ENCODE assay signal across 28 mouse cellular contexts in the genomic region with DNA sequence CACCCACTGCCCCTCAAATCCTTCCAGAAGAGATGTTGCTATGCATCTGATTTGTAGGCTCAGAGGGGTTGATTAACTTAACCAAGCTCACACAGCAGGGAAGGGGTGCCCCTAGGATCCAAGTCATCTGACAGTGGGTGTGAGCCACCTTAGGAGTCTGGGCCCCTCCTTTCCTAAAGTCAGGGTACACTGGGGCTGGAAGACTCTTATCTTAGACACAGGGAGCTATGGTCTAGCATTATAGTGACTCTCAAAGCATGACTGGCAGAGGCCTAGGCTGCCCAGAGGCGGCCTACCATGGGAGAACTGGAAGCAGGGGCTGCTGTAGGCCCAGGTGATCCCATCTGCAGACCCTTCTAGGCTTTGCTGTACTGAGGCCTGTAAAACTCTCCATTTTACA. TPM values are rescaled to one million over a fixed set of nuclear protein-coding genes. Genes with fewer than 3 reads are reported as not detected.
DNase-seq lines count a peak whose midpoint lies in the region; ATAC-seq and TF ChIP-seq lines count a peak whose summit lies in the region.
"Had no signal": no experiment of that assay in that cellular context is flagged by ENCODE, and none has a peak within 500 bp of the region (broad histone marks: within the 10 kb centered on the region; RNA-seq: fewer than 3 reads in every experiment).

No protein-coding gene starts in this region.

- 71% methylated on average over 1 of the region's 1 CpGs for WGBS in liver, embryonic 13.5 days (ENCODE audit: insufficient replicate concordance)
- WGBS in liver, embryonic 16.5 days (ENCODE audit: insufficient replicate concordance): 63% methylated on average over 1 of the region's 1 CpGs
- WGBS in cerebellum, adult 2 months: 95% methylated on average over 1 of the region's 1 CpGs

- intact Hi-C loops in gastrocnemius, adult 2 months (cut with DNase I): no loop called here

- peaks cover 76% of the 10 kb centered on the region for H3K36me3 ChIP-seq in megakaryocyte, embryonic 14.5 days (replicated peaks; ENCODE audit: low read length)
- peaks cover 23% of the 10 kb centered on the region for H3K36me3 ChIP-seq in liver, embryonic 13.5 days
- H3K36me3 ChIP-seq in liver, embryonic 16.5 days (ENCODE audit: control insufficient read depth, insufficient read depth): peaks cover 6% of the 10 kb centered on the region; the same call in 1 of the 2 replicates
- H3K36me3 ChIP-seq: embryonic facial prominence, embryonic 12.5 days; embryonic facial prominence, embryonic 15.5 days; hindbrain, embryonic 12.5 days; hindbrain, embryonic 15.5 days had no signal

- DNase-seq in gastrocnemius, adult 2 months: no peak
- DNase-seq in gastrocnemius, postnatal 4 days (ENCODE audit: low spot score in 2 of 2): no peak
- no peak for DNase-seq in liver, embryonic 13.5 days
- no peak for DNase-seq in cerebellum, adult 2 months
- DNase-seq: adrenal gland, adult 8-10 months; adrenal gland, postnatal 25 days; cerebellum, adult 18-20 months; cerebellum, adult 9-11 months; forebrain, postnatal 0 days; gastrocnemius, postnatal 14 days; heart, adult 18-20 months had no signal

- peak overlapping the region; percentile 59 for H3K9ac ChIP-seq in liver, embryonic 13.5 days
- H3K9ac ChIP-seq in liver, embryonic 16.5 days (ENCODE audit: low read depth, low read length): peak overlapping the region; percentile 10; the same call in 1 of the 2 replicates
- H3K9ac ChIP-seq: embryonic facial prominence, embryonic 12.5 days; embryonic facial prominence, embryonic 15.5 days; forebrain, postnatal 0 days; hindbrain, embryonic 12.5 days; hindbrain, embryonic 15.5 days had no signal

- peak overlapping the region; percentile 68 for H3K27ac ChIP-seq in gastrocnemius, adult 2 months
- peak overlapping the region; percentile 97 for H3K27ac ChIP-seq in liver, embryonic 13.5 days
- peak overlapping the region; percentile 48; the same call in 1 of the 2 replicates for H3K27ac ChIP-seq in liver, embryonic 16.5 days (ENCODE audit: low read length)
- no peak overlapping the region for H3K27ac ChIP-seq in cerebellum, adult 2 months (ENCODE audit: insufficient read depth, low read length)
- H3K27ac ChIP-seq: embryonic facial prominence, embryonic 12.5 days; embryonic facial prominence, embryonic 15.5 days; hindbrain, embryonic 12.5 days; hindbrain, embryonic 15.5 days had no signal

- no peak for TF ChIP-seq POLR2A in cerebellum, adult 2 months (IDR thresholded peaks at IDR 0.05; ENCODE audit: borderline replicate concordance, insufficient read depth, low read length)

- no peak for ATAC-seq in megakaryocyte, adult 5-6 weeks (ENCODE audit: poor library complexity, severe bottlenecking)
- peak; percentile 55 for ATAC-seq in liver, embryonic 13.5 days (ENCODE audit: low read depth)
- ATAC-seq in liver, embryonic 16.5 days (ENCODE audit: low read depth): peak; percentile 19
- no peak for ATAC-seq in frontal cortex, adult (ENCODE audit: low TSS enrichment)
- ATAC-seq: activated CD4-positive, CD25-positive, alpha-beta regulatory T cell, adult 4 months; forebrain, embryonic 14.5 days; forebrain, postnatal 0 days had no signal

- H3K4me1 ChIP-seq in megakaryocyte, embryonic 14.5 days: peaks cover 99% of the 10 kb centered on the region
- peaks cover 73% of the 10 kb centered on the region for H3K4me1 ChIP-seq in liver, embryonic 13.5 days (replicated peaks)
- peaks cover 57% of the 10 kb centered on the region for H3K4me1 ChIP-seq in liver, embryonic 16.5 days (ENCODE audit: control insufficient read depth, low read depth, low read length)
- H3K4me1 ChIP-seq in cerebellum, adult 2 months (ENCODE audit: control insufficient read depth, insufficient read depth, low read length): peaks cover 63% of the 10 kb centered on the region
- H3K4me1 ChIP-seq: hindbrain, embryonic 15.5 days had no signal

- no peaks in the 10 kb centered on the region for H3K27me3 ChIP-seq in megakaryocyte, embryonic 14.5 days (replicated peaks)
- no peaks in the 10 kb centered on the region for H3K27me3 ChIP-seq in liver, embryonic 13.5 days
- no peaks in the 10 kb centered on the region for H3K27me3 ChIP-seq in liver, embryonic 16.5 days (ENCODE audit: control insufficient read depth, insufficient read depth, low read depth, low read length)
- no peaks in the 10 kb centered on the region for H3K27me3 ChIP-seq in cerebellum, adult 2 months (ENCODE audit: control insufficient read depth, insufficient read depth, low read length)
- H3K27me3 ChIP-seq: embryonic facial prominence, embryonic 12.5 days; embryonic facial prominence, embryonic 15.5 days; hindbrain, embryonic 12.5 days; hindbrain, embryonic 15.5 days had no signal

- H3K9me3 ChIP-seq in megakaryocyte, embryonic 14.5 days: no peaks in the 10 kb centered on the region
- no peaks in the 10 kb centered on the region for H3K9me3 ChIP-seq in liver, embryonic 13.5 days (replicated peaks)
- H3K9me3 ChIP-seq in liver, embryonic 16.5 days (replicated peaks; ENCODE audit: control insufficient read depth, low read length): no peaks in the 10 kb centered on the region
- H3K9me3 ChIP-seq: embryonic facial prominence, embryonic 12.5 days; embryonic facial prominence, embryonic 15.5 days; hindbrain, embryonic 12.5 days; hindbrain, embryonic 15.5 days had no signal

- TF ChIP-seq CTCF in gastrocnemius, adult 2 months (IDR thresholded peaks at IDR 0.05): no peak
- TF ChIP-seq CTCF in cerebellum, adult 2 months (IDR thresholded peaks at IDR 0.05; ENCODE audit: borderline replicate concordance, insufficient read depth, low read depth, low read length): no peak

- H3K4me2 ChIP-seq in liver, embryonic 13.5 days: peak overlapping the region; percentile 29
- no peak overlapping the region for H3K4me2 ChIP-seq in liver, embryonic 16.5 days (ENCODE audit: low read depth, low read length)
- H3K4me2 ChIP-seq: embryonic facial prominence, embryonic 12.5 days; embryonic facial prominence, embryonic 15.5 days; hindbrain, embryonic 12.5 days; hindbrain, embryonic 15.5 days had no signal

- no peak overlapping the region for H3K4me3 ChIP-seq in gastrocnemius, adult 2 months
- peak overlapping the region; percentile 12 for H3K4me3 ChIP-seq in megakaryocyte, embryonic 14.5 days (replicated peaks)
- no peak overlapping the region for H3K4me3 ChIP-seq in liver, embryonic 13.5 days (replicated peaks)
- no peak overlapping the region for H3K4me3 ChIP-seq in liver, embryonic 16.5 days (ENCODE audit: low read depth, low read length)
- H3K4me3 ChIP-seq in cerebellum, adult 2 months (replicated peaks; ENCODE audit: insufficient read depth, low read depth, low read length): no peak overlapping the region
- H3K4me3 ChIP-seq: embryonic facial prominence, embryonic 12.5 days; embryonic facial prominence, embryonic 15.5 days; hindbrain, embryonic 12.5 days; hindbrain, embryonic 15.5 days had no signal

RNA-seq across cellular contexts. Expression of a gene that starts 14.3 kb away (rescaled TPM):
- total RNA-seq in gastrocnemius, adult 2 months (2021): 10 to 100 TPM; 11.6 to 14.4 TPM
- 1 to 10 TPM; 7.4 to 9.1 TPM for total RNA-seq in gastrocnemius, postnatal 4 days (2021)
- polyA plus RNA-seq in megakaryocyte, embryonic 14.5 days (2012; ENCODE audit: insufficient read depth, low replicate concordance): 22.9 and 66.2 TPM in 2 replicates
- total RNA-seq in megakaryocyte, adult 5-6 weeks (2015): 20.9 and 21.8 TPM in 2 replicates
- total RNA-seq in megakaryocyte, adult 5-6 weeks (2017): 16.2 TPM in 2 replicates
- 5.8 and 6.6 TPM in 2 replicates for polyA plus RNA-seq in liver, embryonic 13.5 days (2015; fragmentation: Nextera tagmentation; extraction: Ambion mirVana)
- 6.7 and 7.7 TPM in 2 replicates for polyA plus RNA-seq in liver, embryonic 16.5 days (2015; fragmentation: Nextera tagmentation; extraction: Ambion mirVana)
- polyA plus RNA-seq in cerebellum, adult 2 months (2012; rRNA removed): 1.9 and 2.2 TPM in 2 replicates

RNA-seq across cellular contexts. Expression of a gene that starts 26.3 kb away (rescaled TPM):
- not detected for total RNA-seq in gastrocnemius, adult 2 months (2021)
- not detected for total RNA-seq in gastrocnemius, postnatal 4 days (2021)
- polyA plus RNA-seq in megakaryocyte, embryonic 14.5 days (2012; ENCODE audit: insufficient read depth, low replicate concordance): 0.21 and 2.2 TPM in 2 replicates
- not detected in 2 replicates for total RNA-seq in megakaryocyte, adult 5-6 weeks (2015)
- not detected in 2 replicates for total RNA-seq in megakaryocyte, adult 5-6 weeks (2017)
- not detected in 2 replicates for polyA plus RNA-seq in liver, embryonic 13.5 days (2015; fragmentation: Nextera tagmentation; extraction: Ambion mirVana)
- polyA plus RNA-seq in liver, embryonic 16.5 days (2015; fragmentation: Nextera tagmentation; extraction: Ambion mirVana): not detected in 2 replicates
- 1.2 and 1.3 TPM in 2 replicates for polyA plus RNA-seq in cerebellum, adult 2 months (2012; rRNA removed)
- total RNA-seq: adrenal gland, adult 8-10 months; adrenal gland, postnatal 25 days; common myeloid progenitor, adult 5-6 weeks; gastrocnemius, adult 18-20 months; gastrocnemius, postnatal 14 days; heart, adult 18-20 months; heart, postnatal 25 days; hematopoietic stem cell, adult 5-6 weeks had no signal
- polyA plus RNA-seq: activated CD4-positive, CD25-positive, alpha-beta regulatory T cell, adult 4 months; embryonic facial prominence, embryonic 12.5 days; embryonic facial prominence, embryonic 15.5 days; forebrain, embryonic 11.5 days; gonadal fat pad, adult 2 months; heart, postnatal 0 days; hindbrain, embryonic 15.5 days had no signal

RNA-seq across cellular contexts. Expression of a gene that starts 31.3 kb away (rescaled TPM):
- 10 to 100 TPM; 19.4 to 22.9 TPM for total RNA-seq in gastrocnemius, adult 2 months (2021)
- total RNA-seq in gastrocnemius, postnatal 4 days (2021): 10 to 100 TPM; 25.2 to 25.6 TPM
- 67.5 and 115 TPM in 2 replicates for polyA plus RNA-seq in megakaryocyte, embryonic 14.5 days (2012; ENCODE audit: insufficient read depth, low replicate concordance)
- total RNA-seq in megakaryocyte, adult 5-6 weeks (2015): 2.9 and 6.6 TPM in 2 replicates
- total RNA-seq in megakaryocyte, adult 5-6 weeks (2017): 4.8 and 7.7 TPM in 2 replicates
- polyA plus RNA-seq in liver, embryonic 13.5 days (2015; fragmentation: Nextera tagmentation; extraction: Ambion mirVana): 17.5 and 22.1 TPM in 2 replicates
- polyA plus RNA-seq in liver, embryonic 16.5 days (2015; fragmentation: Nextera tagmentation; extraction: Ambion mirVana): 15.1 and 18.1 TPM in 2 replicates
- 81.9 and 88.2 TPM in 2 replicates for polyA plus RNA-seq in cerebellum, adult 2 months (2012; rRNA removed)

RNA-seq across cellular contexts. Expression of a gene that starts 40.8 kb away (rescaled TPM):
- 1 to 10 TPM in 1 of 2 experiments, not detected in 1; 1.0 TPM for total RNA-seq in gastrocnemius, adult 2 months (2021)
- total RNA-seq in gastrocnemius, postnatal 4 days (2021): under 1 TPM; 0.86 to 0.91 TPM
- polyA plus RNA-seq in megakaryocyte, embryonic 14.5 days (2012; ENCODE audit: insufficient read depth, low replicate concordance): not detected in 2 replicates
- total RNA-seq in megakaryocyte, adult 5-6 weeks (2015): 0.80 TPM in 1 of 2 replicates, not detected in the other
- not detected in 2 replicates for total RNA-seq in megakaryocyte, adult 5-6 weeks (2017)
- polyA plus RNA-seq in liver, embryonic 13.5 days (2015; fragmentation: Nextera tagmentation; extraction: Ambion mirVana): 0.31 and 0.33 TPM in 2 replicates
- polyA plus RNA-seq in liver, embryonic 16.5 days (2015; fragmentation: Nextera tagmentation; extraction: Ambion mirVana): 0.12 TPM in 1 of 2 replicates, not detected in the other
- 13.7 and 14.2 TPM in 2 replicates for polyA plus RNA-seq in cerebellum, adult 2 months (2012; rRNA removed)
- total RNA-seq: common myeloid progenitor, adult 5-6 weeks had no signal
- polyA plus RNA-seq: activated CD4-positive, CD25-positive, alpha-beta regulatory T cell, adult 4 months had no signal

RNA-seq across cellular contexts. Expression of a gene that starts 41.6 kb away (rescaled TPM):
- 10 to 100 TPM in 1 of 2 experiments, 1 to 10 TPM in 1; 9.6 to 14.7 TPM for total RNA-seq in gastrocnemius, adult 2 months (2021)
- total RNA-seq in gastrocnemius, postnatal 4 days (2021): 10 to 100 TPM; 26.5 to 30.5 TPM
- polyA plus RNA-seq in megakaryocyte, embryonic 14.5 days (2012; ENCODE audit: insufficient read depth, low replicate concordance): not detected in 2 replicates
- not detected in 2 replicates for total RNA-seq in megakaryocyte, adult 5-6 weeks (2015)
- total RNA-seq in megakaryocyte, adult 5-6 weeks (2017): not detected in 2 replicates
- 0.60 and 0.70 TPM in 2 replicates for polyA plus RNA-seq in liver, embryonic 13.5 days (2015; fragmentation: Nextera tagmentation; extraction: Ambion mirVana)
- polyA plus RNA-seq in liver, embryonic 16.5 days (2015; fragmentation: Nextera tagmentation; extraction: Ambion mirVana): 1.1 and 1.2 TPM in 2 replicates
- polyA plus RNA-seq in cerebellum, adult 2 months (2012; rRNA removed): 105 and 113 TPM in 2 replicates
- total RNA-seq: common myeloid progenitor, adult 5-6 weeks; hematopoietic stem cell, adult 5-6 weeks had no signal
- polyA plus RNA-seq: activated CD4-positive, CD25-positive, alpha-beta regulatory T cell, adult 4 months had no signal

Comparison
In these comparisons a context has a peak if more than half of its experiments do, and no peak if none do; other contexts are left out.
1. ATAC-seq: peak in liver, embryonic 13.5 days (single experiment) and liver, embryonic 16.5 days (single experiment); none in megakaryocyte, adult 5-6 weeks (single experiment) and frontal cortex, adult (single experiment).